Mouse (Mus musculus) midbrain, embryonic 15.5 days (tissue): Measurements from ENCODE around the gene Nuak1. TPM values are rescaled to one million over a fixed set of nuclear protein-coding genes. Genes with fewer than 3 reads are reported as not detected.
A peak's percentile ranks its signal among the peaks of the same experiment; 100 is the strongest.

Source experiments
- ATAC-seq: fragments of 200-750 bp; cut with Nextera tagmentation; replicated peaks from 2 replicates; pipeline ENCODE4 v1.8.0; 2017; ENCODE audit warnings: moderate TSS enrichment
- H3K27ac ChIP-seq: fragments of 300-500 bp; sonication (generic); 2 replicates; pipeline ENCODE4 v1.5.1; 2015; ENCODE audit warnings: mild to moderate bottlenecking, inconsistent platforms
- H3K27me3 ChIP-seq: fragments of 300-500 bp; sonication (generic); replicated peaks from 2 replicates; pipeline ENCODE4 v1.6.1; 2015; ENCODE audit warnings: inconsistent platforms
- H3K36me3 ChIP-seq: fragments of 300-500 bp; sonication (generic); replicated peaks from 2 replicates; pipeline ENCODE4 v1.6.1; 2015; ENCODE audit warnings: inconsistent platforms
- H3K4me1 ChIP-seq: fragments of 300-500 bp; sonication (generic); 2 replicates; pipeline ENCODE4 v1.6.1; 2015; ENCODE audit warnings: inconsistent platforms
- H3K4me2 ChIP-seq: fragments of 300-500 bp; sonication (generic); 2 replicates; pipeline ENCODE4 v1.6.1; 2015; ENCODE audit warnings: inconsistent platforms, mild to moderate bottlenecking, moderate library complexity
- H3K4me3 ChIP-seq: fragments of 300-500 bp; sonication (generic); 2 replicates; pipeline ENCODE4 v1.5.1; 2015; ENCODE audit warnings: mild to moderate bottlenecking, inconsistent platforms
- H3K9ac ChIP-seq: fragments of 300-500 bp; sonication (generic); 2 replicates; pipeline ENCODE4 v1.6.1; 2015; ENCODE audit warnings: mild to moderate bottlenecking, inconsistent platforms
- H3K9me3 ChIP-seq: fragments of 300-500 bp; sonication (generic); 2 replicates; pipeline ENCODE4 v1.6.1; 2016; ENCODE audit warnings: inconsistent platforms
- WGBS: fragments of 180-500 bp; shearing (Covaris S2); methylation state at CpG from one replicate; pipeline ENCODE4 v1.1.7; 2015; ENCODE audit warnings: mixed read lengths; 5-methylcytosine and 5-hydroxymethylcytosine counted together
- polyA plus RNA-seq: library from polyadenylated mRNA; unstranded; fragments of >200 nt; fragmentation: Nextera tagmentation; extraction: Ambion mirVana; gene quantifications from 2 replicates; pipeline ENCODE4 v1.2.1, GENCODE M21; 2015

The Nuak1 gene
- polyA plus RNA-seq, 1 experiment from 2014 or later, result 5.0 TPM

DNA sequence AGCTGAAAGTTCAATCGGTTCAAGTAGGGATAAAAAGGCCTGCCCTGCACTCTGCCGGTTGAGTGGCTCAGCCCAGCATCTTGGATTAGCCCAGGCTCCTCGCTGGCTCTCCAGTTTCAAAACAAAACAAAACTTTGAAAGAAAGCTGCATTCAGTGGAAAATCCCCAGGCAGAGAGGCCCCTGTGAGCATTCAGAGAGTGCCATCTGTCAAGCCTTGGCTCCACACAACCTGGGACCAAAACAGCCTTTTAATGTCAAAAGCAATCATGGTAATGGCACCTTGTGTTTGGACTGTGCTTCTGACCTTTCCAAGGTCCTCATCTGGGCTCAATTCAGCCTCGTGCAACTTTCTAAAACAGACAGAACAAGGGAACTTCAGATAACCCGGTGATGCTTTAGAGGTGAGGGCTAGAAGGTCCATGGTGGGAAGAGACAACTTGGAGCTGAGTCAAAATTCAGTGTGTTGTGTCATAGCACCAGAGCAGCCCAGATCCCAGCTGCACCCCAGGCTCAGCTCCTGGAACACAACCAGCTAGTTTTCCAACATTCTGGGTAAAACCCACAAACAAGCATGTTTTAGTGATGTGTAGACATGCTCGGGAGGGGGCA, 27.3 kb upstream of the Nuak1 start:
- no peak overlapping the region for H3K9ac ChIP-seq
- no peak overlapping the region for H3K4me2 ChIP-seq
- no peaks in the 10 kb centered on the region for H3K9me3 ChIP-seq
- H3K4me3 ChIP-seq, result no peak overlapping the region
- no peaks in the 10 kb centered on the region for H3K27me3 ChIP-seq
- H3K4me1 ChIP-seq, result no peaks in the 10 kb centered on the region
- WGBS, result 27% methylated on average over 6 of the region's 6 CpGs
- no peaks in the 10 kb centered on the region for H3K36me3 ChIP-seq
- no peak for ATAC-seq
- H3K27ac ChIP-seq, result no peak overlapping the region

DNA sequence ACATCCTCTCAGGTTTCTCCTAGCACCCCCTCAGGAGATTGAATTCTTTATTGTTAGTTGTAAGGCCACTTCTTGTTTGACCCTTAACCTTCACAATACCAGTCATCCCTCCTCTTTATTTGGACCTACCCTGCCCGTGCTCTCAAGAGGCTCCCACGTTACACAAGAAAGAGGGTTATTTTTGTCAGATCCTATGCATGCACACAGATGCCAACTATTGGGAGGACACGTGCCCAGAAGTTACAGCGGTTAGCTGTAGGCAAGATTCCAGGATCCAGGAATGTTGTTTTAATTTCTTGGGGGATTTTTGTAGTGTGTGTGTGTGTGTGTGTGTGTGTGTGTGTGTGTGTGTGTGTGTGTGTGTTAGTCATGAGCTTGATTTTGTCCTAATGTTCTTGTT, 25.1 kb upstream of the Nuak1 start:
- Histone ChIP-seq H3K9me3 (no peaks in the 10 kb centered on the region), H3K9ac (no peak overlapping the region), H3K36me3 (no peaks in the 10 kb centered on the region), H3K27ac (no peak overlapping the region), H3K27me3 (no peaks in the 10 kb centered on the region), H3K4me3 (no peak overlapping the region), H3K4me1 (no peaks in the 10 kb centered on the region), H3K4me2 (no peak overlapping the region)
- no peak for ATAC-seq
- 69% methylated on average over 4 of the region's 4 CpGs for WGBS

DNA sequence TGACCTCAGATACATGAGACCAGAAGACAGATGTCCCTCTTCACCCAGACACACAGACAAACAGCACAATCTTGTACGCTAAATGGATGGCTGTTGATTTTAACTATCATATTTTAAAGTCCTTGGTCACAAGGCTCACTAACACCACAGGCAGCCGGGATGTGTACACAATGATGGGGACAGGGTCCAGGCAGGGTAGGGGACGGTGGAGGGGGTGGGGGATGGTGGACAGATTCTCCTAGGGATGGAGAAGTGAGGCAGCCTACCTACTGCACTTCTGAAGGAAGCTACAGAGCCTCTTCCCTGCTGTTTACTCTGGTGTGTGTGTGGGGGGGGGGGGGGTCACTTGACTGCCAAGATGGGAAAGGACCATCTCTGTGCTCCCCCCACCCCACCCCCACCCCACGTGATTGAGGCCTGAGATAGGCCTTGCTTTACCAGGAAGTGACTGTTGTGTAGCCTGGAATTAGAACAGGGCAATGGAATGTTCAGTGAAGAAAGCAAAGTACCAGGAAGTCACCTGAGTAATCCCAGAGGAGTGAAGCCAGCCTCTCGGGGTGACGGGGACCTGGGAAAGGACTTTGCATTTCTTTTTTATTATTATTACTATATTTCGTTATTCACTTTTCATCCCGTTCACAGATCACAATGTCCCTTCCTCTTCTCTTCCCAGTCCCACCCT, 20.2 kb upstream of the Nuak1 start:
- H3K9ac ChIP-seq, result no peak overlapping the region
- no peak overlapping the region for H3K4me3 ChIP-seq
- H3K4me2 ChIP-seq, result no peak overlapping the region
- no peaks in the 10 kb centered on the region for H3K27me3 ChIP-seq
- H3K27ac ChIP-seq, result no peak overlapping the region
- H3K36me3 ChIP-seq, result no peaks in the 10 kb centered on the region
- H3K9me3 ChIP-seq, result no peaks in the 10 kb centered on the region
- 82% methylated on average over 8 of the region's 8 CpGs for WGBS
- H3K4me1 ChIP-seq, result no peaks in the 10 kb centered on the region
- no peak for ATAC-seq

DNA sequence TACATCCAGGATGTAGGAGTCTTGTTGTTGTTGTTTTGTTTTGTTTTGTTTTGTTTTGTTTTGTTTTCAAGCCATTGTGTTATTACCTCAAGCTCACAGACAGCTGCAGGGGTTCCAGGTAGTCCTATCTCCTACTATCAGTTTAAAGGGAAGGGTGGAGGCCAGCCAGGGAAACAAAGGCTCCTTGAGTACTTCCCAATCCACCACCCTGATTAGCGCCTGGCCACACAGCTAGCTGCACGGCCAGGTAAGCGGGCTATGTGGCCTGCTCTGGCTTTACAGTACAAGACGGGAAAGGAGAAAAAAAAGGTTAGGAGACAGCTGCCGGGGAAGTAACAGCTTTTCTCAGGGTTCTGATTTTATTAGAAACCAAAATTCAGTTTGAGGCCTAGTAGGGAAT, 17.7 kb upstream of the Nuak1 start:
- no peak for ATAC-seq
- Histone ChIP-seq H3K27ac (no peak overlapping the region), H3K36me3 (no peaks in the 10 kb centered on the region), H3K4me3 (no peak overlapping the region), H3K9me3 (no peaks in the 10 kb centered on the region), H3K4me1 (no peaks in the 10 kb centered on the region), H3K4me2 (no peak overlapping the region), H3K9ac (no peak overlapping the region), H3K27me3 (no peaks in the 10 kb centered on the region)
- WGBS, result 80% methylated on average over 5 of the region's 5 CpGs

DNA sequence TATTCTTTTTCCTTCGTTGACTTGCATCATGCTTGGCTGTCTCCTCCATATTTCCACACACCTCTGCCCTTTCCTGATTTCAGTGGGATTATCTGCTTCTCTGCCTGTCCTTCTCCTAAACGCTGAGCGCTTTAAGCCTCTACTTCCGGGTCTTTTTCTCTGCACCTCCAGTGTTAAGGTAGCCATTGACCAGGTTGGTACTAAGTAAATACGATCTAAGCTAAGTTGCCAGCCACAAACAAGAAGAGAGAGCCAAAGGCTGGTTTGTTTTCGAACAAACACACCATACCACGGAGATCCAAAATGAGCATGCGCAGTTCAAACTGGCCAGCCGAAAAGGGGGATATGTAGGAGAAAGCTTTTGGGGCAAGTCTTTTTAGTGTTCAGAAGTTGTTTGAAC, 17.1 kb upstream of the Nuak1 start:
- no peaks in the 10 kb centered on the region for H3K4me1 ChIP-seq
- no peak overlapping the region for H3K4me2 ChIP-seq
- H3K9ac ChIP-seq, result no peak overlapping the region
- H3K27me3 ChIP-seq, result no peaks in the 10 kb centered on the region
- no peak overlapping the region for H3K4me3 ChIP-seq
- 84% methylated on average over 9 of the region's 9 CpGs for WGBS
- no peaks in the 10 kb centered on the region for H3K36me3 ChIP-seq
- H3K9me3 ChIP-seq, result no peaks in the 10 kb centered on the region
- no peak for ATAC-seq
- H3K27ac ChIP-seq, result no peak overlapping the region

DNA sequence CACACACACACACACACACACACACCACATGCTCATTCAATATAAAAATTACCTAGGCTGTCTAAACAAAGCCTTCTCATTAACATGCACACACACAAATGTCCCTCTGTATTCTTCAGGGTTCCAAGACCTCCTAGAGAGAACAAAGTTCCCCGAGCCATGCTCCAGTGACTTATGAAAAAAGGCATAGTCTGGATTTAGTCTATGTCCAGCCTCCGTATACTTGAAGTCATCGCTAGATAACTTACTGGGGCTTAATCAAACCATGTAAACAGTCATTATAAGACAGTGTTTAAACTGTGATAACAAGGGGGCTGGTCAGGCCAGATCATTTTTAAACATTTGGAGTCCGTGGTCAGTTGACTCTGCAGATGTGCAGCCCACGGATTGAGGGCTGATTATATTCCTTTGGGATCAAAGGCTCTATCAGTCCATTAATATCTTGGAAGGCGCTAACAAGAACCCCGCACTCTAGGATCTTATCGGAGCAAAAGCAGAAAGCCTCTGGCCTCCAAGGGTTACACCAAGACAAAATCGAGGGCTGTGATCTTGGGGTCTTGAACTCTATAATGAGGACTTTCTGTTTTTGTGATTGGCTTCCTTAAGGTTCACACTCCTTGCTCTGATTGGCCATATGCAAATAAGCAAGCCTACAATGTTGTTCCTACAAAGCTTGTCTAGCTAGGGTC, 16.4 kb upstream of the Nuak1 start:
- Histone ChIP-seq H3K9ac (no peak overlapping the region), H3K4me3 (no peak overlapping the region), H3K36me3 (no peaks in the 10 kb centered on the region), H3K27me3 (no peaks in the 10 kb centered on the region), H3K4me2 (no peak overlapping the region), H3K4me1 (no peaks in the 10 kb centered on the region), H3K9me3 (no peaks in the 10 kb centered on the region), H3K27ac (no peak overlapping the region)
- 42% methylated on average over 9 of the region's 9 CpGs for WGBS
- ATAC-seq, result no peak

DNA sequence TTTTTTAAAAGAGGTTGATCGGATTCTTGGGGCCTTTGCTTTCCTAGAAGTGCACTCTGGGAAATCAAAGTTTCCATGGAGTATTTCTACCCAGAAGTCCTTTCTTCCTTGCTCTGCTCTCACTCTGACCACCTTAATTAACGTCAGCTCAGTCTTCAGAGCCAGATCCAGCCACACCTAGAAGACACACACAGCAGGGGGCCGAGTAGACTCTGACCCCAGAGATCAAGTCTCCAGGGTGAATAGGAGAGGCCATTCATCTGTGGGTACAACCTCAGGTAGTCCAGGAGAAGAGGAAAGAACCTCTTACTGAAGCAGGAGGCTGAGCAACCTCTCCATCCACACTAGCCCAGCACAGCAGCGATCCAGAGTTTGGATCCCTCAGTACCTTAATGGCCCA, 11.5 kb upstream of the Nuak1 start:
- Histone ChIP-seq H3K4me1 (peaks cover 8% of the 10 kb centered on the region), H3K27ac (no peak overlapping the region), H3K9ac (no peak overlapping the region), H3K36me3 (no peaks in the 10 kb centered on the region), H3K9me3 (no peaks in the 10 kb centered on the region), H3K27me3 (no peaks in the 10 kb centered on the region), H3K4me3 (no peak overlapping the region), H3K4me2 (no peak overlapping the region)
- ATAC-seq, result no peak
- WGBS, result 68% methylated on average over 4 of the region's 4 CpGs

DNA sequence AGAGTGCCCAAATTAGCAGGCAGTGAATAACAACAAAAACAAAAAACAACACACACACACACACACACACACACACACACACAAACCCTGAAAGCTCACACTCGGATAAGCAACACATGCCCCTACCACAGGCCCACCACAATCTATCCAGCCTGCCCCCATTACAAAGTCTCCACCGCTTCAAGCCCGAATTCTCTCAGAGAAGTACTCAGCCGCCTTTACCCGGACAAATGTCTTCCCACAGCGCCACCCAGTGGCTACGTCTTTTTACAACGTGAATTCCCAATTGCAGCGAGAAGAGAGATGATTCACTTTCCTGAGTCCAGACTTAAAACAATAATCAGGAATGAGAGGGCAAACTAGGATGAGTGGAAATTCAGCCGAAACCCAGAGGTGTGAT, 10.3 kb upstream of the Nuak1 start:
- H3K4me3 ChIP-seq, result no peak overlapping the region
- no peaks in the 10 kb centered on the region for H3K27me3 ChIP-seq
- 4% methylated on average over 10 of the region's 10 CpGs for WGBS
- ATAC-seq, result peak; percentile 72
- H3K36me3 ChIP-seq, result no peaks in the 10 kb centered on the region
- H3K9ac ChIP-seq, result no peak overlapping the region
- H3K9me3 ChIP-seq, result no peaks in the 10 kb centered on the region
- H3K4me2 ChIP-seq, result no peak overlapping the region
- peaks cover 8% of the 10 kb centered on the region for H3K4me1 ChIP-seq
- no peak overlapping the region for H3K27ac ChIP-seq

DNA sequence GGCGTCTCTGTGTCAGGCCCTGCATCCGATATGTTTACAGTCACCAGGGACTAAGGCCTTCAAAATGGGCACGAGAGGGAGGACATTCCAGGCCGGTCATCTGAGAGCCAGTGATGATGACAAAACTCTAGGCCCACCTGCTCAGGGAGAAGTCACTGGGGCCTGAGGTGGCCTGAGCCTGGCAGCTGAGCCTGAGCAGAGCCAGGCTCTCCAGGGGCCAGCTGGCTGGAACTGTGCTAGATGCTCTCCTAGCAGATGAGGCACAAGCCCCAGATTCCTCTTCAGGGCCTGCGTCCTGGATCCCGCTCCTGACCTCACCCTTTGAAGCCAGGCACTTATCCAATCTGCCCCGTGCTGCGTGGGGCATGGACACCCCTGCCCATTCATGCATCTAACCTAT, 9.3 kb upstream of the Nuak1 start:
- ATAC-seq, result no peak
- no peak overlapping the region for H3K9ac ChIP-seq

DNA sequence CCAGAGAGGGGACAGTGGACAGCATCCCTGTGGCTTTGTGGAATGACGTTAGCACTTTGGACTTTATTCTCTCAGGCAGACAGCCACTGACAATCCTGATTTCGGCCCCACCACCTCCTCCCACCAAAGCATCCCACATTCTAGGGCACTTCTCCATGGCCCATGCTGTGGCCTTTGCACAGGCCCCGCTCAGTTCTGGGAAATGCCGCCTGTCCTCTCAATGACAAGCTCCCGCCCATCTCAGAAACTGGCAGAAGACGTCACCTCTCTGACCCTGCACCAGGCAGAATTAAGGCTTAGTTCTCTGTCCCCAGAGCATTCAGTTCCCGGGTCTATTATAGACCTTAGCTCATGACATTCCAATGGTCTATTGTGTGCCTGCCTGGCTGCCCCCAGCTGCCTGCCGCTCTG, 7.0 kb upstream of the Nuak1 start:
- H3K27me3 ChIP-seq, result no peaks in the 10 kb centered on the region
- 7% methylated on average over 8 of the region's 8 CpGs for WGBS
- H3K4me2 ChIP-seq, result no peak overlapping the region
- no peaks in the 10 kb centered on the region for H3K36me3 ChIP-seq
- H3K9ac ChIP-seq, result no peak overlapping the region
- H3K27ac ChIP-seq, result no peak overlapping the region
- H3K4me1 ChIP-seq, result peaks cover 14% of the 10 kb centered on the region
- no peaks in the 10 kb centered on the region for H3K9me3 ChIP-seq
- 0 out of 2 replicates have a peak, but pooled peaks have one; percentile 28 for ATAC-seq
- no peak overlapping the region for H3K4me3 ChIP-seq

More for the DNA sequence above, 9.3 kb upstream of the Nuak1 start:
- Histone ChIP-seq H3K4me2 (no peak overlapping the region), H3K27me3 (no peaks in the 10 kb centered on the region), H3K36me3 (no peaks in the 10 kb centered on the region), H3K9me3 (no peaks in the 10 kb centered on the region), H3K4me3 (no peak overlapping the region), H3K4me1 (peaks cover 8% of the 10 kb centered on the region), H3K27ac (no peak overlapping the region)
- WGBS, result 79% methylated on average over 8 of the region's 8 CpGs

DNA sequence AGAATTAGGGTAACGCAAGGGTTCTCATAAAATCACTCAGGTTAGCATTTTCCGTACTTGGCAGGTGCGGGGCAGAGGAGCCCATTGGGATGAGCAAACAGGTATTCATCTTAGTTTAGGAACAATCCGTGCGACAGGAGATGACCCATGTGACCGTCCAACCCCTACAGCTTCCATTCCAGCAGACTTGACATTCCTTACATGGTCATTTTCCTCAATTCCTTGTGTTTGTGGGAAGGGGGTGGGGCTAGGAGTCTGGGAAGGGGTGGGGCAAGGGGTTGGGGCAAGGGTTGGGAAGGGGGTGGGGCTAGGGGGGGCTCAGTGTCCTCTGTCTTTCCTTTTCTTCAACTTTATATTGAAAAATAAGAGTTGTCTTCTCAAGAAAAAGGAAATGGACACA, 6.3 kb upstream of the Nuak1 start:
- no peak for ATAC-seq
- Histone ChIP-seq H3K4me3 (no peak overlapping the region), H3K9me3 (no peaks in the 10 kb centered on the region), H3K36me3 (no peaks in the 10 kb centered on the region), H3K27me3 (no peaks in the 10 kb centered on the region), H3K27ac (no peak overlapping the region), H3K4me1 (peaks cover 22% of the 10 kb centered on the region), H3K4me2 (no peak overlapping the region), H3K9ac (no peak overlapping the region)
- 77% methylated on average over 6 of the region's 6 CpGs for WGBS

DNA sequence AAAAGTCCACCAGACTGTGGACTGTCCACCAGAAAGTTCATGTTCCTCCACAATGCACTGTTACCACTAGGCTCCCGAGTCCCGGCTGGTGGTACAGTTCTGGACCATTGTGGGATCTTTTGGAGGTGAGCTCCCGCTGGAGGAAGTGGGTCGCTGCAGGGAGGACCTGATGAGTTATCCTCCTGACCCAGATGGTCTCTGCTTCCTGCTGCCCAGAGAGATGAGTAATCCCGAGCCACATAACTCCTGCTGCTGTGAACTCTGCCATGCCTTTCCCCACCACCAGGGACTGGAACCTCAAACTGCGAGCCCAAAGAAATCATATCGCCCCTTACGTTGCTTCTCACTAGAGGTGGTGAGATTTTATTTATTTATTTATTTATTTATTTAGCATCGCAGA, 4.0 kb upstream of the Nuak1 start:
- 69% methylated on average over 9 of the region's 9 CpGs for WGBS
- no peaks in the 10 kb centered on the region for H3K36me3 ChIP-seq
- ATAC-seq, result no peak

DNA sequence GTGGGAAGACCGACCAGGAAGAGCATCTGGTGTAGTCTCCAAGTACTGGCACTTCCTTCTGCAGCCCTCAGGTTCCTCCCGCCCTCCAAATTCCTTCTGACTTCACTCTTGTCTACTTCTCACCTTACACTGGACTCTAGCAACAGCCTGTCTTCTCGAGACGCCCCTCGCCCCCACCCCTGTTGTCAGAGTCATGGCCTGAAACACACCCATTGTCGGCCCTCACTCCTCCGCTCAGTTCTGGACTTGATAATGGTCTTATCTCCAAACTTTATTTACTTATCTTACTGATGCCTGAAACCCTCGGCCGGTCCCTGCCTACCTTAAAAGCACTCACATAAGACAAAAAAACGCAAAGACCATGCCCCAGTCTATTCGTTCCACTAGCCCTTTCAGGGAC, 1.4 kb upstream of the Nuak1 start:
- Histone ChIP-seq H3K36me3 (no peaks in the 10 kb centered on the region), H3K4me1 (peaks cover 45% of the 10 kb centered on the region), H3K9me3 (no peaks in the 10 kb centered on the region), H3K27ac (peak overlapping the region; percentile 90), H3K9ac (peak overlapping the region; percentile 85), H3K27me3 (no peaks in the 10 kb centered on the region), H3K4me3 (peak overlapping the region; percentile 87), H3K4me2 (peak overlapping the region; percentile 81)
- 11% methylated on average over 11 of the region's 11 CpGs for WGBS
- ATAC-seq, result no peak

More for the DNA sequence above, 4.0 kb upstream of the Nuak1 start:
- no peak overlapping the region for H3K4me3 ChIP-seq
- no peak overlapping the region for H3K4me2 ChIP-seq
- H3K9me3 ChIP-seq, result no peaks in the 10 kb centered on the region
- no peaks in the 10 kb centered on the region for H3K27me3 ChIP-seq
- H3K9ac ChIP-seq, result no peak overlapping the region
- peaks cover 31% of the 10 kb centered on the region for H3K4me1 ChIP-seq
- no peak overlapping the region for H3K27ac ChIP-seq
